ENCODE assay signal across 9 mouse cellular contexts in the genomic region with DNA sequence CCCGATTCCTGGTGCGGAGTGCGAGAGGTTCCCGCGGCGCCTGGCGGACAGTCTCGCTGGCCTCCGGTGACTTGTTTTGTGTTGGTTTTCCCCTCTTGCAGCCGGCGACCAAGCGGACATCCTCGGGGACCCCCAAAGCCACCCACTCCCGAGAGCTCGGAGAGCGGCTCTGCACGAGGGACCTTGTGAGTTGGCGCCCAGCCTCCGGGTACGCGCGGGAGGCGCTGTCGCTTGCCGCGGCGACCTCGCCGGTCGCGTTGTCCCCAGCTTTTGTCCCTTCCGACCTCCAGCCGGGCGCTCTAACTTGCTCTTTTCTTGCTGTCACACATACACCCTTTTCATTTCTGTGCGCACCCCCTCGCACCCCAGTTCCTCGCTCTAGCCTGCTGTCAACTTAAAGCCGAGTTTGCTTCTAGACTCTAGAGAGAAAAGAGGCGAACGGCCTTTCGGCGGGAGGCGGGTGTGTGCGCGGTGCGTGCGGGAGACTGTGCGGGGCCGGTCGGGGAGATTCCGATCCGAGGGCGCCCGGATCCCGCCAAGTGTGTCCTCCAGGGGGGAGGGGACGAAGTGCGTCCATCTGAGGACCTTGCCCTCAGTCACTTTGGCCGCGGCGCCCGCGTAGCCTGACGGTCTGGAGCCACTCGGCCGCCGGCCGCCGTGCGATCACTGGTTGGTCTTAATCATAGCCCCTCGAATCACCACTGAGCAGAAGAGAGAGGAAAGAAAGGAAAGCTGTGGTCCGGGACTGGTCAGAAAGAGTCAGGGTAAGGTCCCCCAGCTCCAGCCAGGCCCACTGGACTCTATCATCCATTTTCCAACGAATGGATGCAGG. TPM values are rescaled to one million over a fixed set of nuclear protein-coding genes. Genes with fewer than 3 reads are reported as not detected.
DNase-seq lines count a peak whose midpoint lies in the region; ATAC-seq and TF ChIP-seq lines count a peak whose summit lies in the region.
"Had no signal": no experiment of that assay in that cellular context is flagged by ENCODE, and none has a peak within 500 bp of the region (broad histone marks: within the 10 kb centered on the region; RNA-seq: fewer than 3 reads in every experiment).

No protein-coding gene starts in this region.

- H3K4me2 ChIP-seq in heart, embryonic 12.5 days: peak overlapping the region; percentile 84
- peak overlapping the region; percentile 95 for H3K4me2 ChIP-seq in kidney, embryonic 15.5 days

- DNase-seq in layer of hippocampus, adult 2 months (ENCODE audit: low spot score in 2 of 2): no peak
- no peak for DNase-seq in layer of hippocampus, adult 9-11 months
- DNase-seq in embryo, embryonic 10 days (ENCODE audit: low spot score): peak; percentile 70
- DNase-seq in mesoderm, embryonic 11.5 days (ENCODE audit: low read depth, low spot score): peak; percentile 43
- DNase-seq in spleen, postnatal 36 days (ENCODE audit: low spot score in 2 of 2): no peak
- no peak for DNase-seq in MN1 (ENCODE audit: low spot score)

- no peak for TF ChIP-seq CTCF in layer of hippocampus, adult 2 months (conservative IDR thresholded peaks at IDR 0.05)

- no peaks in the 10 kb centered on the region for H3K9me3 ChIP-seq in heart, embryonic 12.5 days (replicated peaks)
- H3K9me3 ChIP-seq in kidney, embryonic 15.5 days (replicated peaks): no peaks in the 10 kb centered on the region

- under 1% methylated on average over 72 of the region's 72 CpGs for WGBS in heart, embryonic 12.5 days
- under 1% methylated on average over 72 of the region's 72 CpGs for WGBS in kidney, embryonic 15.5 days

- peaks cover 33% of the 10 kb centered on the region for H3K27me3 ChIP-seq in heart, embryonic 12.5 days (replicated peaks)
- H3K27me3 ChIP-seq in kidney, embryonic 15.5 days: peaks cover 78% of the 10 kb centered on the region

- peaks cover 62% of the 10 kb centered on the region for H3K4me1 ChIP-seq in heart, embryonic 12.5 days (replicated peaks)
- H3K4me1 ChIP-seq in kidney, embryonic 15.5 days: peaks cover 80% of the 10 kb centered on the region

- ATAC-seq in heart, embryonic 12.5 days (ENCODE audit: insufficient number of reproducible peaks, low FRiP score): peak; percentile 24; the same call in 1 of the 2 replicates
- peak; percentile 67 for ATAC-seq in kidney, embryonic 15.5 days (replicated peaks; ENCODE audit: low FRiP score)

- H3K9ac ChIP-seq in heart, embryonic 12.5 days: peak overlapping the region; percentile 76
- H3K9ac ChIP-seq in kidney, embryonic 15.5 days: peak overlapping the region; percentile 55

- peak overlapping the region; percentile 50 for H3K4me3 ChIP-seq in layer of hippocampus, adult 2 months
- H3K4me3 ChIP-seq in heart, embryonic 12.5 days: peak overlapping the region; percentile 57
- H3K4me3 ChIP-seq in kidney, embryonic 15.5 days (replicated peaks): peak overlapping the region; percentile 58

- H3K36me3 ChIP-seq in heart, embryonic 12.5 days: no peaks in the 10 kb centered on the region
- no peaks in the 10 kb centered on the region for H3K36me3 ChIP-seq in kidney, embryonic 15.5 days
- H3K36me3 ChIP-seq: G1E had no signal

- no peak overlapping the region for H3K27ac ChIP-seq in layer of hippocampus, adult 2 months
- H3K27ac ChIP-seq in heart, embryonic 12.5 days (ENCODE audit: poor library complexity, severe bottlenecking): peak overlapping the region; percentile 66
- peak overlapping the region; percentile 56 for H3K27ac ChIP-seq in kidney, embryonic 15.5 days

RNA-seq across cellular contexts. Expression of a gene that starts 0.6 kb away (rescaled TPM):
- total RNA-seq in layer of hippocampus, adult 2 months (2021): 10 to 100 TPM; 10.9 to 12.6 TPM
- 33.3 and 39.3 TPM in 2 replicates for polyA plus RNA-seq in heart, embryonic 12.5 days (2016; fragmentation: Nextera tagmentation; extraction: Ambion mirVana)
- polyA plus RNA-seq in kidney, embryonic 15.5 days (2015; fragmentation: Nextera tagmentation; extraction: Ambion mirVana): 27.1 and 29.2 TPM in 2 replicates
- polyA plus RNA-seq: G1E had no signal

Comparison
In these comparisons a context has a peak if more than half of its experiments do, and no peak if none do; other contexts are left out.
1. DNase-seq: peak in embryo, embryonic 10 days (single experiment) and mesoderm, embryonic 11.5 days (single experiment); none in layer of hippocampus, adult 2 months (0 of 2), layer of hippocampus, adult 9-11 months (single experiment), spleen, postnatal 36 days (0 of 2) and MN1 (single experiment).
2. Peak in every context shown above with its lines, with median percentiles within 50 percentile points of each other: H3K4me3 ChIP-seq.